ENCODE assay signal across 20 mouse cellular contexts in genomic region chr8:57346371-57346770, GRCm38 (mm10). TPM values are rescaled to one million over a fixed set of nuclear protein-coding genes. Genes with fewer than 3 reads are reported as not detected.
"Had no signal": no experiment of that assay in that cellular context is flagged by ENCODE, and none has a peak within 500 bp of the region (broad histone marks: within the 10 kb centered on the region; RNA-seq: fewer than 3 reads in every experiment).

No protein-coding gene starts in this region.

- H3K4me3 ChIP-seq: kidney, embryonic 15.5 days; left cerebral cortex, adult 2 months; liver, embryonic 13.5 days; midbrain, embryonic 13.5 days; neural tube, embryonic 13.5 days had no signal

- H3K9me3 ChIP-seq: kidney, embryonic 15.5 days; liver, embryonic 13.5 days; midbrain, embryonic 13.5 days; neural tube, embryonic 13.5 days had no signal

- H3K9ac ChIP-seq: kidney, embryonic 15.5 days; liver, embryonic 13.5 days; midbrain, embryonic 13.5 days; neural tube, embryonic 13.5 days had no signal

- H3K36me3 ChIP-seq: kidney, embryonic 15.5 days; liver, embryonic 13.5 days; midbrain, embryonic 13.5 days; neural tube, embryonic 13.5 days had no signal

- DNase-seq: kidney, adult 8-10 months; kidney, postnatal 10 days; kidney, postnatal 36 days; layer of hippocampus, postnatal 36 days; left cerebral cortex, postnatal 4 days; liver, embryonic 13.5 days; lung, adult 2 months; lung, postnatal 14 days; lung, postnatal 4 days; thymus, adult 18-20 months; thymus, postnatal 36 days had no signal

- ATAC-seq: midbrain, embryonic 13.5 days had no signal

- H3K27ac ChIP-seq: kidney, embryonic 15.5 days; left cerebral cortex, adult 2 months; liver, embryonic 13.5 days; midbrain, embryonic 13.5 days; neural tube, embryonic 13.5 days had no signal

- H3K4me1 ChIP-seq: liver, embryonic 13.5 days; midbrain, embryonic 13.5 days had no signal

- H3K4me2 ChIP-seq: kidney, embryonic 15.5 days; liver, embryonic 13.5 days; midbrain, embryonic 13.5 days; neural tube, embryonic 13.5 days had no signal

RNA-seq across cellular contexts. Expression of gene Hand2, which starts 25.6 kb away (rescaled TPM):
- total RNA-seq: layer of hippocampus, adult 8-10 months; layer of hippocampus, postnatal 10 days; layer of hippocampus, postnatal 36 days; left cerebral cortex, adult 2 months; left cerebral cortex, postnatal 10 days; left cerebral cortex, postnatal 4 days; megakaryocyte progenitor cell, adult 5-6 weeks; megakaryocyte-erythroid progenitor cell, adult 5-6 weeks had no signal
- polyA plus RNA-seq: midbrain, embryonic 13.5 days had no signal
